Mouse (Mus musculus): ENCODE data around the gene Rsu1.
"Not testable (repeated sequence)": the region's sequence is repeated elsewhere in the genome, so short reads cannot be mapped to it uniquely, and the experiment has no call there.

Rsu1 gene

GRCm38 (mm10) chr2:13232305-13232704 is 38.9 kb downstream of the Rsu1 start:
- in situ Hi-C loops (cut with MboI; ENCODE audit: low sequenced_read_pairs): no loop called here

- in situ Hi-C loops (cut with MboI; ENCODE audit: low sequenced_read_pairs): no loop called here
These were observed 41.5 kb downstream of the Rsu1 start for GRCm38 (mm10) chr2:13229686-13230085.

DNA sequence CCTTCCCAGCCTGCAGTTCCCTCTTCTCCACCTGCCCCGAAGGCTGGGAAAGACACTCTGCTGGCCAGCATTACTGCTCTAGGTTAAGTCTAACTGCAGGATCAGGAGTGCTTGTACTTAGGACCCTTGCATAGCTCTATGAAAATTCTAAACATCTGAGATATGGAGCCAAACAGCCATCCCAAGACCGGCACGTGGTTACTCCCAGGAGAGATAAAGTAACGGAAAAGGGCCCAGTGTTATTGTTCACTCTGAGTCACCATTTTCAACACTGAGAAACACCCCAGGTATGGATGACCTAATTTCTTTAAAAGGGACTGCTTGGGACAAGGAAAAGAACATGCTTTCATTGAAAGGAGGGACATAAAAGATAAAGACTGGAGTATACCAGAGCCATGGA is 45.2 kb downstream of the Rsu1 start:
- in situ Hi-C loops (cut with MboI; ENCODE audit: low sequenced_read_pairs): no loop called here

- in situ Hi-C loops (cut with MboI; ENCODE audit: low sequenced_read_pairs): no loop called here
These were observed 46.7 kb downstream of the Rsu1 start for GRCm38 (mm10) chr2:13224546-13224945.

DNA sequence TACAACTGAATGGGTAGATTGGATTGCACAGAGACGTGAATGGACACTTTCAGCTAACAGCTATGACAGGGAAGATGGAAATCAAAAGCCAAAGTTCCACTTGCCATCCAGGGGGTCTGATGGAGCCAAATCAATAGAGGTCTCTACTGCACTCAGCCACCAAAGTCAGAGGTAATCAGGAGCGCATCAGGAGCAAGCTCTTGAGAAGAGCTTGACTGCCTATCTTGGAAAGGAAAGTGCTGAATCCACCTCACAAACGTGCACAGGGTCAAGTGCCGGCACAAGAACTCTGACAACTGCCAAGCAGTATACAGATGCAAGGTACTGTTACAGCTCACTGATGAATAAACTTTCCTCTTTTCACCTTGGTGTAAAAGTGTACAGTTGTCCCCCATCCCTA is 47.8 kb downstream of the Rsu1 start:
- in situ Hi-C loops (cut with MboI; ENCODE audit: low sequenced_read_pairs): no loop called here

GRCm38 (mm10) chr2:13220141-13220540 is 51.1 kb downstream of the Rsu1 start:
- in situ Hi-C loops (cut with MboI; ENCODE audit: low sequenced_read_pairs): no loop called here

GRCm38 (mm10) chr2:13218112-13218511 is 53.1 kb downstream of the Rsu1 start:
- in situ Hi-C loops (cut with MboI; ENCODE audit: low sequenced_read_pairs): no loop called here

DNA sequence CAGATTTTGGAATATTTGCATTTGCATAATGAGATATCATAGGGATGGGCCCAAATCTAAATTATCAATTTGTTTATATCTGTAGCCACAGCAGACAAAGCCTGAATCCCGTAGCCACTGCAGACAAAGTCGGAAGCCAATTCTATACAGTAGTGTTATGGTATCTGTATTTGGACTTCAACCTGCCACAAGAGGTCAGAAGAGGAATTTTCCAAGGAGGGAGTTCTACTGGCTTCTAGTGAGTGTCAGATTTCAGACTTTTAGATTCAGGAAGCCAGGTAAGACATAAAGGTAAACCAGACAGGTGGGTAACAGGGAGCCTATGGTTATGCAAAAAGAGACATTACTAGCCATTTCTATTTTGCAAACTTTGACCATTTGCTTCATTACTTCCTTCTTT is 64.4 kb downstream of the Rsu1 start:
- in situ Hi-C loops (cut with MboI; ENCODE audit: low sequenced_read_pairs): no loop called here

- in situ Hi-C loops (cut with MboI; ENCODE audit: low sequenced_read_pairs): no loop called here
These were observed 64.8 kb downstream of the Rsu1 start for GRCm38 (mm10) chr2:13206367-13206766.

GRCm38 (mm10) chr2:13202805-13203475 is 68.3 kb downstream of the Rsu1 start:
- in situ Hi-C loops (cut with MboI; ENCODE audit: low sequenced_read_pairs): no loop called here

DNA sequence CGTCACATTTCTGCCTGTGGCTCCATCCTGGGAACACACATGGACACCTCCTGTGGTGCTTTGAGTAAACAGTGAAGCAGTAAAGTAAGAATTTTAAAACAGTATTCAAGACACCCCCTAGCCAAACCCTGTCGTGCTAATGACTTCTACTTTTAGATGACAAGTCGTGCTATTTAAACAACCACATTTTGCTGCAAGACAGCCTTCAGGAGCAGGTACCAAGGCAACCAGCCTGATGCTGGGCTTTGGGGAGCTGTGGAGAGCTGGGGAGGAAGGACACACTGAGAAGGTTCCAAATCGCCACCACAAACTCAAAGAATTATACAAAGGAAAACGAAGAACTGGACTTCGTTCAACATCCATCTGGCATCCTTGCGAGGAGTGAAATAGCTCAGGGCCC is 71.5 kb downstream of the Rsu1 start:
- in situ Hi-C loops (cut with MboI; ENCODE audit: low sequenced_read_pairs): no loop called here

DNA sequence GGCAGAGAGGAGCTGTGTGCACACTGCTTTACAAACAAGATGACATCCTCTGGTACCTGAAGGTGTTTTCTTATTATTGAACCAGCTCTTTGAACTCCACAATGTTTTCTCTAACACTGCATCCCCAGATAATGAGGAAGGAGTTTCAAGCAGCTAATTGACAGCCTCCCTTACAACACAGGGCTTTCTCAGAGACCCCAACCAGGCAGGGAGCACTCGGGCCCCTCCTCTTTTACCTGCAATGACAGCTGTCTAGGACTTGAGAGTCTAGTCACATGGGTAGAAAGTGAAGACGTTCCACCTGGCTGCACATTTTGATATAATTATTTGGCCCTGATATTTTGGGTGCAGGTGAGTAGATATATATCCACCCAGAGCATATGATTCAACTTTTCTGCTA is 72.2 kb downstream of the Rsu1 start:
- in situ Hi-C loops (cut with MboI; ENCODE audit: low sequenced_read_pairs): no loop called here

DNA sequence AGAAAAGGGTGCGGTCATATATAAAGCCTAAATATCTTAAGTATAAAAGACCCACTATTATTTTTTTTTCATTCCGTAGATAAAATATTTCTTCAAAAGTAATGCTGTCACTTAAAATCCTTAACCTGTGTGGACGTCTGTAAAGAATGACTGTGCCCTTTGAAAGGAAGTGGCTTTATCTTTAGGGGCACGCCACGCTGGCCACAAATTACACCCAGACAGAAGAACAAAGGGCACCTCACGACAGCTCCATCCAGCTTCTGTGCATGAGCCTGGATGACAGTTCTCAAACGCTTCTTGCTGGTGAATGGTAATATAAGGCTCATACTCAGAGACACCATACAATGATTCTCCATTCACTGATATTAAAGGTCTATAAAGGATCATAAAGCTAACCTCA is 75.7 kb downstream of the Rsu1 start:
- in situ Hi-C loops (cut with MboI; ENCODE audit: low sequenced_read_pairs): no loop called here

DNA sequence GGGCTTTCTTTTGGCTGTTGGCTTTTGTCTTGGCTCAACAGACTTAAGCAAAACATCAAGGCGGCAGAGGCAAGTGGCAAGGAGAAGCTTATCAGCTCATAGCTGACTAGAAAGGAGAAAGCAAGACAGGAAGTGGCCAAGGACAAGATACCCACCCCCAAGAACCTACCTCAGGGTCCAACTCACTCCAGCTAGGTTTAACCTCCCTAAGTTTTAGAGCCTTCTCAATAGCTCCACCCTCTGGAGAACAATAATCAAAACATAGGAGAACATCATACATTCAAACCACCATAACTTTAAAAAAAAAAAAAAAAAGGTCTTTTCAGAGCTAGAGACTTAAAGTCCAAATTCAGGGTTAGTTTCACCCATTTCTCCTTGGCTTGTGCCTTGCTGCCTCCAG is 79.1 kb downstream of the Rsu1 start:
- in situ Hi-C loops (cut with MboI; ENCODE audit: low sequenced_read_pairs): no loop called here

DNA sequence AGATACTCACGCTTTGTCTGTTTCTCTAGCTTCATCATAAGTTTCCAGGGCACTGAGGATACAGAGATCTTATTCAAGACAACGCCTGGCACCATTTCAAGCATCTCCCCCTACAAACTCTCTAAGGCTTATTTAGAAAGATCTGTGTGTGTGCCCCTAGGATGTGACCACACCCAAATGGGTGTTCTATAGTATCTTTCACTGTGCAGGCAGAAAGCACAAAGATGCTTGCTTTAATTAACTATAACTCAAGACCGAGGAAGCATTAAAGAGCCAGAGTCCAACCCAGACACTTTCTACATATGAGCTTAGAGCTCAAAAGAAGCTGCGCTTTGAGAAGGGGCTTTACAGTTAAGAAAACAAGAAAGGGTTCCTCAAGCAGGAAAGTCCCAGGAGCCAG is 80.4 kb downstream of the Rsu1 start:
- in situ Hi-C loops (cut with MboI; ENCODE audit: low sequenced_read_pairs): no loop called here

- in situ Hi-C loops (cut with MboI; ENCODE audit: low sequenced_read_pairs): no loop called here
These were observed 82.3 kb downstream of the Rsu1 start for GRCm38 (mm10) chr2:13188831-13189495.

DNA sequence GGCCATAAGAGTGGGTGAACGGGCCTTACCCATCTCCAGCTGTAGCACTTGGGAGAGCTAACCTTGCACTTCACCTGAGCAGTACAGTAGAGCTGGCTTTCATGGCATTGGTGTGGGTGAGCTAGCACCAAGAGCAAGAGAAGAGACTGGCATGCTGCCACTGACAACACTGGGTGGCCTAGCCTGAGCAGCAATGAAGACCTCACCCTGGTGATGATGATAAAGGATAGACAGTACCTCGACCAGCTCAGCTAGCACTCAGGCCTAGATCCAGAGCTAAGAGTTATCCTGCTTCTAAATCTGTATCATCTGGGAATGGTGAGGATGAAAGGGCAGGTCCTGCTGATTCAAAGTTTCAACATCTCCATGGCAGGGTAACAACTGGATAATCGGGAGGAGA is 88.1 kb downstream of the Rsu1 start:
- in situ Hi-C loops (cut with MboI; ENCODE audit: low sequenced_read_pairs): no loop called here

GRCm38 (mm10) chr2:13181899-13182298 is 89.3 kb downstream of the Rsu1 start:
- in situ Hi-C loops (cut with MboI; ENCODE audit: low sequenced_read_pairs): not testable (repeated sequence)

GRCm38 (mm10) chr2:13177698-13178395 is 93.4 kb downstream of the Rsu1 start:
- in situ Hi-C loops (cut with MboI; ENCODE audit: low sequenced_read_pairs): no loop called here

GRCm38 (mm10) chr2:13176304-13176620 is 95.0 kb downstream of the Rsu1 start:
- in situ Hi-C loops (cut with MboI; ENCODE audit: low sequenced_read_pairs): no loop called here

- in situ Hi-C loops (cut with MboI; ENCODE audit: low sequenced_read_pairs): no loop called here
These were observed 95.5 kb downstream of the Rsu1 start for GRCm38 (mm10) chr2:13175536-13176303.

DNA sequence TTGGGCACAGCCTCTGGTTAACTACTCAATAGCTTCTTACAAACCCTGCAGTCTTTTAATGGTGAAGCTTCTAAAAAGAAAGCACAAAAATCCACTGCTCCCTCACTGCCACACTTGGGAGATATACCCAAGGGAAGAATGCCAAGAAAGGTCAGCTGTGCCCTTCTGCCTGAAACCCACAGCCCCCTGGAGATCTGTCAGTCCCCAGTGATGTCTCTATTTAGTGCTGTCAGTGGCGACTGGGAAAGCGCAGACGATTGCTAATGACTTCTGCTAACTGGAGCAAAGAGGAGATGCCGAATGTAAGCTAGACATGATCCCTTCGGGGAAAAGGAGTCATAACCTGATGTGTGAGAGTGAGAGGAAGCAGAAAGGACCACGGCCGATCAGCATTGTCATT is 96.8 kb downstream of the Rsu1 start:
- in situ Hi-C loops (cut with MboI; ENCODE audit: low sequenced_read_pairs): no loop called here
